1 mouse cellular context compared by ENCODE assay signal in genomic region chr7:110209422-110209821, GRCm38 (mm10).
A peak's percentile ranks its signal among the peaks of the same experiment; 100 is the strongest.
TF ChIP-seq lines count a peak whose summit lies in the region.

No protein-coding gene starts in this region.

TF ChIP-seq in MEL, 35 proteins besides CTCF, POLR2A, EP300 and RAD21 (continued from another document):
- TF ChIP-seq MAZ (IDR thresholded peaks at IDR 0.05; ENCODE audit: low read depth, low read length), result no peak
- TF ChIP-seq POLR2AphosphoS5 (IDR thresholded peaks at IDR 0.05; ENCODE audit: borderline replicate concordance, low read depth, low read length), result no peak
- 0 out of 2 replicates have a peak, but pooled peaks have one; percentile 25 for TF ChIP-seq SIN3A (IDR thresholded peaks at IDR 0.05; ENCODE audit: low read length)
- no peak for TF ChIP-seq POLR2AphosphoS2 (IDR thresholded peaks at IDR 0.05; ENCODE audit: low read length)
- no peak for TF ChIP-seq TBP (IDR thresholded peaks at IDR 0.05; ENCODE audit: low read depth, low read length)
- TF ChIP-seq CHD1 (IDR thresholded peaks at IDR 0.05; ENCODE audit: low read depth, low read length), result no peak
- TF ChIP-seq MYB (IDR thresholded peaks at IDR 0.05; ENCODE audit: low read depth, low read length), result no peak
